Mouse (Mus musculus) testis, adult 2 months (tissue): ENCODE data around the gene Ttc7.

Experiments used
- CTCF ChIP-seq: fragments of 200-500 bp; IDR thresholded peaks from 2 replicates; pipeline ENCODE4 v1.5.1; 2012; ENCODE audit warnings: low read depth, mild to moderate bottlenecking, inconsistent platforms, low read length, moderate library complexity; ENCODE audit not compliant: control insufficient read depth, insufficient read depth, insufficient replicate concordance
- POLR2A ChIP-seq: fragments of 200-500 bp; IDR thresholded peaks from 2 replicates; pipeline ENCODE4 v1.6.1; 2012; ENCODE audit warnings: low read depth, mild to moderate bottlenecking, inconsistent platforms, low read length, moderate library complexity; ENCODE audit not compliant: control insufficient read depth

- no peak for TF ChIP-seq CTCF
- no peak for TF ChIP-seq POLR2A
Measured at GRCm38 (mm10) chr17:87291782-87292181, 9.1 kb downstream of the Ttc7 start.
